Mouse (Mus musculus): ENCODE data around the gene Pip5k1b. TPM values are rescaled to one million over a fixed set of nuclear protein-coding genes. Genes with fewer than 3 reads are reported as not detected.

Pip5k1b gene
- polyA plus RNA-seq, 2 experiments, result 0.83 to 1.4 TPM

GRCm38 (mm10) chr19:24480916-24481315 is 74.8 kb downstream of the Pip5k1b start:
- no peak for TF ChIP-seq POLR2A (IDR thresholded peaks at IDR 0.05; ENCODE audit: borderline replicate concordance, extremely low read depth, insufficient read depth, insufficient read length)
- H3K36me3 ChIP-seq (ENCODE audit: control insufficient read depth, insufficient read depth, low read length), result no peaks in the 10 kb centered on the region
- WGBS, result 55% methylated on average over 2 of the region's 2 CpGs
- H3K4me2 ChIP-seq (replicated peaks; ENCODE audit: low read depth, low read length, severe bottlenecking), result no peak overlapping the region
- no peaks in the 10 kb centered on the region for H3K9me3 ChIP-seq (ENCODE audit: control insufficient read depth, low read length)
- H3K27me3 ChIP-seq (ENCODE audit: control insufficient read depth, insufficient read depth, low read length), result no peaks in the 10 kb centered on the region
- H3K27ac ChIP-seq (replicated peaks; ENCODE audit: low read depth, low read length), result no peak overlapping the region
- no peaks in the 10 kb centered on the region for H3K4me1 ChIP-seq (ENCODE audit: control insufficient read depth, insufficient read depth, low read length)
- no peak overlapping the region for H3K9ac ChIP-seq (ENCODE audit: low read depth, low read length, severe bottlenecking)
- DNase-seq (ENCODE audit: low spot score) (no peak), ATAC-seq (ENCODE audit: low FRiP score, low read depth) (no peak)
- H3K4me3 ChIP-seq (replicated peaks; ENCODE audit: low read length), result no peak overlapping the region

GRCm38 (mm10) chr19:24476929-24477882 is 78.5 kb downstream of the Pip5k1b start, which contains the start of gene Fam122a:
Gene Fam122a, minus strand, starts transcription at chr19:24477356.
- no peaks in the 10 kb centered on the region for H3K27me3 ChIP-seq (ENCODE audit: control insufficient read depth, insufficient read depth, low read length)
- WGBS, result under 1% methylated on average over 66 of the region's 92 CpGs
- H3K9ac ChIP-seq (ENCODE audit: low read depth, low read length, severe bottlenecking), result peak within 1 kb of the TSS; percentile 94
- peak within 1 kb of the TSS; percentile 89 for H3K27ac ChIP-seq (replicated peaks; ENCODE audit: low read depth, low read length)
- H3K4me1 ChIP-seq (ENCODE audit: control insufficient read depth, insufficient read depth, low read length), result 0 out of 2 replicates have a peak, but pooled peaks cover 5% of the 10 kb centered on the region
- peak; percentile 86 for DNase-seq (ENCODE audit: low spot score)
- 0 out of 2 replicates have a peak, but pooled peaks cover 4% of the 10 kb centered on the region for H3K36me3 ChIP-seq (ENCODE audit: control insufficient read depth, insufficient read depth, low read length)
- peak; percentile 86; the same call in 1 of the 2 replicates for TF ChIP-seq POLR2A (IDR thresholded peaks at IDR 0.05; ENCODE audit: borderline replicate concordance, extremely low read depth, insufficient read depth, insufficient read length)
- peak; percentile 97 for ATAC-seq (ENCODE audit: low FRiP score, low read depth)
- peak within 1 kb of the TSS; percentile 81 for H3K4me2 ChIP-seq (replicated peaks; ENCODE audit: low read depth, low read length, severe bottlenecking)
- H3K4me3 ChIP-seq (replicated peaks; ENCODE audit: low read length), result peak within 1 kb of the TSS; percentile 82
- H3K9me3 ChIP-seq (ENCODE audit: control insufficient read depth, low read length), result no peaks in the 10 kb centered on the region

- Histone ChIP-seq H3K27me3 (ENCODE audit: control insufficient read depth, insufficient read depth, low read length) (no peaks in the 10 kb centered on the region), H3K27ac (replicated peaks; ENCODE audit: low read depth, low read length) (peak overlapping the region; percentile 89), H3K36me3 (ENCODE audit: control insufficient read depth, insufficient read depth, low read length) (0 out of 2 replicates have a peak, but pooled peaks cover 4% of the 10 kb centered on the region), H3K4me2 (replicated peaks; ENCODE audit: low read depth, low read length, severe bottlenecking) (peak overlapping the region; percentile 81), H3K4me1 (ENCODE audit: control insufficient read depth, insufficient read depth, low read length) (0 out of 2 replicates have a peak, but pooled peaks cover 5% of the 10 kb centered on the region), H3K9ac (ENCODE audit: low read depth, low read length, severe bottlenecking) (peak overlapping the region; percentile 94), H3K4me3 (replicated peaks; ENCODE audit: low read length) (peak overlapping the region; percentile 82), H3K9me3 (ENCODE audit: control insufficient read depth, low read length) (no peaks in the 10 kb centered on the region)
- TF ChIP-seq POLR2A (IDR thresholded peaks at IDR 0.05; ENCODE audit: borderline replicate concordance, extremely low read depth, insufficient read depth, insufficient read length), result no peak
- WGBS, result 1% methylated on average over 11 of the region's 11 CpGs
- DNase-seq (ENCODE audit: low spot score) (peak; percentile 30), ATAC-seq (ENCODE audit: low FRiP score, low read depth) (no peak)
Measured at GRCm38 (mm10) chr19:24476461-24476860, 79.2 kb downstream of the Pip5k1b start.

GRCm38 (mm10) chr19:24475281-24475680 is 80.4 kb downstream of the Pip5k1b start:
- H3K9ac ChIP-seq (ENCODE audit: low read depth, low read length, severe bottlenecking), result no peak overlapping the region
- no peaks in the 10 kb centered on the region for H3K27me3 ChIP-seq (ENCODE audit: control insufficient read depth, insufficient read depth, low read length)
- no peaks in the 10 kb centered on the region for H3K9me3 ChIP-seq (ENCODE audit: control insufficient read depth, low read length)
- H3K4me3 ChIP-seq (replicated peaks; ENCODE audit: low read length), result no peak overlapping the region
- DNase-seq (ENCODE audit: low spot score), result no peak
- H3K4me2 ChIP-seq (replicated peaks; ENCODE audit: low read depth, low read length, severe bottlenecking), result no peak overlapping the region
- H3K27ac ChIP-seq (replicated peaks; ENCODE audit: low read depth, low read length), result no peak overlapping the region
- 85% methylated on average over 6 of the region's 6 CpGs for WGBS
- H3K36me3 ChIP-seq (ENCODE audit: control insufficient read depth, insufficient read depth, low read length), result 0 out of 2 replicates have a peak, but pooled peaks cover 4% of the 10 kb centered on the region
- no peak for TF ChIP-seq POLR2A (IDR thresholded peaks at IDR 0.05; ENCODE audit: borderline replicate concordance, extremely low read depth, insufficient read depth, insufficient read length)
- ATAC-seq (ENCODE audit: low FRiP score, low read depth), result no peak
- 0 out of 2 replicates have a peak, but pooled peaks cover 5% of the 10 kb centered on the region for H3K4me1 ChIP-seq (ENCODE audit: control insufficient read depth, insufficient read depth, low read length)

GRCm38 (mm10) chr19:24472512-24472911 is 83.2 kb downstream of the Pip5k1b start:
- ATAC-seq (ENCODE audit: low FRiP score, low read depth) (no peak), DNase-seq (ENCODE audit: low spot score) (no peak)
- no peak for TF ChIP-seq POLR2A (IDR thresholded peaks at IDR 0.05; ENCODE audit: borderline replicate concordance, extremely low read depth, insufficient read depth, insufficient read length)
- H3K36me3 ChIP-seq (ENCODE audit: control insufficient read depth, insufficient read depth, low read length), result 0 out of 2 replicates have a peak, but pooled peaks cover 4% of the 10 kb centered on the region
- H3K9me3 ChIP-seq (ENCODE audit: control insufficient read depth, low read length), result no peaks in the 10 kb centered on the region
- H3K27ac ChIP-seq (replicated peaks; ENCODE audit: low read depth, low read length), result no peak overlapping the region
- H3K4me3 ChIP-seq (replicated peaks; ENCODE audit: low read length), result no peak overlapping the region
- 87% methylated on average over 5 of the region's 5 CpGs for WGBS
- H3K9ac ChIP-seq (ENCODE audit: low read depth, low read length, severe bottlenecking), result no peak overlapping the region
- no peaks in the 10 kb centered on the region for H3K27me3 ChIP-seq (ENCODE audit: control insufficient read depth, insufficient read depth, low read length)
- 0 out of 2 replicates have a peak, but pooled peaks cover 5% of the 10 kb centered on the region for H3K4me1 ChIP-seq (ENCODE audit: control insufficient read depth, insufficient read depth, low read length)
- no peak overlapping the region for H3K4me2 ChIP-seq (replicated peaks; ENCODE audit: low read depth, low read length, severe bottlenecking)

Data from limb, embryonic 14.5 days (tissue).